ENCODE assay signal across 8 mouse cellular contexts in the genomic region with DNA sequence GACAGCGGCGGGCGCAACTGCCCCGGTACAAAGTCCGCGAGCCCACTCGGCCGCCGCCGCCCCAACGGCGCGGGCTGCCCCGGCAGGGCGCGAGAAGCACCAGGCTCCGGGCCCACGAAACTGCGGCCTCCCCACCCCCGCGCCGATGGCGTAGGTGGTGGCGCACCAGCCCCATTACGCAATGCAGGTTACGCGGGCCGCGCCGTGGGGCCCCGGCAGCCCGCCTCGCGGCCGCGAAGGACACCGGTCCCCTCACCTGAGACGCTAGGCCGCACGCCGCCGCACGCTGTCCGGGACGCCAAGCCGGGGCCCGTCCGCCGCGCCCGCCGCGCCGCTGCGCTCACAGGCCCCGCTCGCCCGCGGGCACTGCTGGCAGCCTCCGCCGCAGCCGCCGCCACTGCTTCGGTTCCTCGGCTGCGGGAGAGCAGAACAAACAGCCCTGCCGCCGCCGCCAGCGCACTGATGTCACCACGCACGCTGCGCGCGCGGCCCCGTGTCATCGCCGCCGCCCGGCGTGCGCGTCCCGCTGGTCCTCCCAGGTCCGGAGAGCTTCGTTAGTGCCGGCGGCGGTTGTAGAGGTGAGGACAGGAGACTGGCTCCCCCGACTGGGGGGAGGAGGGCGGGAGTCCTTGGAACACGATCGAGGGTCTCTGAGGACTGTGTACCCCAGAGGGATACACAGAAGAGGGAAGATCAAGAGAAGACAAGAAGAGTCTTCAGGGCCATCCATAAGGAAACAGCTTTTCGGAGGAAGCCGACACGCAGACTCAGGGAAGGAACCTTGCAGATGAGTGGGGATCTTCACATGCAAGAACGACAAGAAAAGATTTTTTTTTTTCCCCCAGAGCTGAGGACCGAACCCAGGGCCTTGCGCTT. TPM values are rescaled to one million over a fixed set of nuclear protein-coding genes. Genes with fewer than 3 reads are reported as not detected.
DNase-seq lines count a peak whose midpoint lies in the region; ATAC-seq and TF ChIP-seq lines count a peak whose summit lies in the region.

A gene (minus strand): TSS at position 461 of the 876 bp plus-strand sequence.

- no peaks in the 10 kb centered on the region for H3K36me3 ChIP-seq in embryonic facial prominence, embryonic 14.5 days (ENCODE audit: control insufficient read depth, insufficient read depth, low read length)
- H3K36me3 ChIP-seq in limb, embryonic 14.5 days (ENCODE audit: control insufficient read depth, insufficient read depth, low read length): no peaks in the 10 kb centered on the region
- no peaks in the 10 kb centered on the region for H3K36me3 ChIP-seq in midbrain, postnatal 0 days (ENCODE audit: insufficient read depth, low read length)

- TF ChIP-seq CTCF in midbrain, postnatal 0 days (IDR thresholded peaks at IDR 0.05): peak; percentile 21

- peaks cover 21% of the 10 kb centered on the region for H3K4me1 ChIP-seq in embryonic facial prominence, embryonic 14.5 days (ENCODE audit: control insufficient read depth, insufficient read depth, low read length)
- H3K4me1 ChIP-seq in limb, embryonic 14.5 days (ENCODE audit: control insufficient read depth, insufficient read depth, low read length): peaks cover 21% of the 10 kb centered on the region
- peaks cover 4% of the 10 kb centered on the region for H3K4me1 ChIP-seq in midbrain, postnatal 0 days (ENCODE audit: insufficient read depth, low read length)

- DNase-seq in 3T3-L1 (ENCODE audit: low read depth, low spot score): peak; percentile 86
- peak; percentile 81 for DNase-seq in adrenal gland, postnatal 4 days (ENCODE audit: low spot score in 2 of 2)
- DNase-seq in embryonic facial prominence, embryonic 14.5 days (ENCODE audit: low spot score): peak; percentile 94
- DNase-seq in heart, adult 8-10 months (ENCODE audit: low spot score): peak; percentile 86
- DNase-seq in kidney, adult 9 months: peak; percentile 91
- DNase-seq in limb, embryonic 14.5 days (ENCODE audit: low spot score): peak; percentile 89
- DNase-seq in midbrain, postnatal 0 days (ENCODE audit: low spot score): peak; percentile 94
- DNase-seq in spleen, postnatal 14 days (ENCODE audit: low spot score in 2 of 2): peak; percentile 82 to 93

- WGBS in embryonic facial prominence, embryonic 14.5 days: under 1% methylated on average over 46 of the region's 100 CpGs
- WGBS in limb, embryonic 14.5 days: under 1% methylated on average over 91 of the region's 100 CpGs
- WGBS in midbrain, postnatal 0 days: under 1% methylated on average over 69 of the region's 100 CpGs

- no peak for TF ChIP-seq POLR2A in limb, embryonic 14.5 days (IDR thresholded peaks at IDR 0.05; ENCODE audit: borderline replicate concordance, extremely low read depth, insufficient read depth, insufficient read length)

- peak within 1 kb of the TSS; percentile 99 for H3K27ac ChIP-seq in embryonic facial prominence, embryonic 14.5 days (replicated peaks; ENCODE audit: low read depth, low read length)
- peak within 1 kb of the TSS; percentile 100 for H3K27ac ChIP-seq in limb, embryonic 14.5 days (replicated peaks; ENCODE audit: low read depth, low read length)
- peak within 1 kb of the TSS; percentile 99 for H3K27ac ChIP-seq in midbrain, postnatal 0 days (ENCODE audit: low read depth, low read length)

- no peaks in the 10 kb centered on the region for H3K9me3 ChIP-seq in embryonic facial prominence, embryonic 14.5 days (ENCODE audit: control insufficient read depth, low read length)
- H3K9me3 ChIP-seq in limb, embryonic 14.5 days (ENCODE audit: control insufficient read depth, low read length): no peaks in the 10 kb centered on the region
- H3K9me3 ChIP-seq in midbrain, postnatal 0 days (ENCODE audit: low read length): no peaks in the 10 kb centered on the region

- H3K4me3 ChIP-seq in embryonic facial prominence, embryonic 14.5 days (ENCODE audit: low read depth, low read length): peak within 1 kb of the TSS; percentile 74
- peak within 1 kb of the TSS; percentile 92 for H3K4me3 ChIP-seq in limb, embryonic 14.5 days (replicated peaks; ENCODE audit: low read length)
- peak within 1 kb of the TSS; percentile 94 for H3K4me3 ChIP-seq in midbrain, postnatal 0 days (ENCODE audit: low read depth, low read length)

- H3K27me3 ChIP-seq in embryonic facial prominence, embryonic 14.5 days (replicated peaks; ENCODE audit: control insufficient read depth, insufficient read depth, low read length): no peaks in the 10 kb centered on the region
- H3K27me3 ChIP-seq in limb, embryonic 14.5 days (ENCODE audit: control insufficient read depth, insufficient read depth, low read length): no peaks in the 10 kb centered on the region
- H3K27me3 ChIP-seq in midbrain, postnatal 0 days (ENCODE audit: insufficient read depth, low read length): no peaks in the 10 kb centered on the region

- peak within 1 kb of the TSS; percentile 61 for H3K4me2 ChIP-seq in embryonic facial prominence, embryonic 14.5 days (ENCODE audit: low read depth, low read length)
- H3K4me2 ChIP-seq in limb, embryonic 14.5 days (replicated peaks; ENCODE audit: low read depth, low read length, severe bottlenecking): peak within 1 kb of the TSS; percentile 77
- H3K4me2 ChIP-seq in midbrain, postnatal 0 days (ENCODE audit: low read depth, low read length, poor library complexity, severe bottlenecking): peak within 1 kb of the TSS; percentile 75

- peak within 1 kb of the TSS; percentile 99 for H3K9ac ChIP-seq in embryonic facial prominence, embryonic 14.5 days (ENCODE audit: low read depth, low read length)
- peak within 1 kb of the TSS; percentile 95 for H3K9ac ChIP-seq in limb, embryonic 14.5 days (ENCODE audit: low read depth, low read length, severe bottlenecking)
- H3K9ac ChIP-seq in midbrain, postnatal 0 days (replicated peaks; ENCODE audit: low read length, poor library complexity, severe bottlenecking): peak within 1 kb of the TSS; percentile 98

- ATAC-seq in embryonic facial prominence, embryonic 14.5 days (ENCODE audit: low read depth): peak; percentile 93
- peak; percentile 91 for ATAC-seq in limb, embryonic 14.5 days (ENCODE audit: low FRiP score, low read depth)
- peak; percentile 91 for ATAC-seq in midbrain, postnatal 0 days (ENCODE audit: low FRiP score)

RNA-seq across cellular contexts. Expression of the gene that starts here (rescaled TPM):
- 100 to 1,000 TPM; 119 to 139 TPM for total RNA-seq in adrenal gland, postnatal 4 days (2021)
- 87.5 and 89.8 TPM in 2 replicates for polyA plus RNA-seq in embryonic facial prominence, embryonic 14.5 days (2014; fragmentation: Nextera tagmentation; extraction: Ambion mirVana)
- 10 to 100 TPM; 48.1 to 61.7 (median 48.7) TPM for total RNA-seq in heart, adult 8-10 months (2022)
- 75.6 and 80.0 TPM in 2 replicates for polyA plus RNA-seq in limb, embryonic 14.5 days (2012; rRNA removed)
- 97.3 and 117 TPM in 2 replicates for polyA plus RNA-seq in limb, embryonic 14.5 days (2014; fragmentation: Nextera tagmentation; extraction: Ambion mirVana)
- total RNA-seq in midbrain, postnatal 0 days (2014; rRNA removed): 49.2 and 49.7 TPM in 2 replicates
- 68.0 and 81.6 TPM in 2 replicates for polyA plus RNA-seq in midbrain, postnatal 0 days (2015; fragmentation: Nextera tagmentation; extraction: Ambion mirVana)

Comparison
In these comparisons a context has a peak if more than half of its experiments do, and no peak if none do; other contexts are left out.
1. Peak in every context shown above with its lines: DNase-seq, ATAC-seq, H3K4me3 ChIP-seq and H3K27ac ChIP-seq.